Mouse (Mus musculus): ENCODE results near the gene Gpr27. TPM values are rescaled to one million over a fixed set of nuclear protein-coding genes. Genes with fewer than 3 reads are reported as not detected.

Gpr27 gene
- 10 to 100 TPM; 61.0 to 64.1 TPM for total RNA-seq (2021)

DNA sequence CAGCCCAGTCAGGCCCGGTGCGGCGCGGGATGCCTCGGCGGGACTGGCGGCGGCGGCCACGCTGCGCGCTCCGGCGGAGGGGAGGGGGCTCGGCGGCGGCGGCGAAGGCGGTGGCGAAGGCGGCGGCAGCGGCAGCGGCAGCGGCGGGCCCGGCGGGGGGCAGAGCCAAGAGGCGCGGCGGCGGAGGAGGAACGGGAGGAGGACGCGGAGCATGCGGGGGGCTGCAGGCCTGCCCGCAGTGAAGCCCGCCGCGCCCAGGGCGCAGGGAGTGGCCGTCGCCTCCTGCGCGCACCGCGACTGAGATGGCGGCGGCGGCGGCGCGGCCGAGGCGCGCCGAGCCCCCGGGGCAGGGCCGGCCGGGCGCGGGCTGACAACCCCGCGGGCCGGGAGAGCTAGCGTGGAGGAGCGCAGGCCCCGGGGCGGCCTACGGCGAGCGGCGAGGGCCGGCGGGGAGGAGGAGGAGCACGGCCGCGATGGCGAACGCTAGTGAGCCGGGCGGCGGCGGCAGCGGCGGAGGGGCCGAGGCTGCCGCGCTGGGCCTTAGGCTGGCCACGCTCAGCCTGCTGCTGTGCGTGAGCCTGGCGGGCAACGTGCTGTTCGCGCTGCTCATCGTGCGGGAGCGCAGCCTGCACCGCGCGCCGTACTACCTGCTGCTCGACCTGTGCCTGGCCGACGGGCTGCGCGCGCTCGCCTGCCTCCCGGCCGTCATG, at the start of gene Gpr27:
Gene Gpr27, plus strand, starts transcription at position 474 of the 710 bp plus-strand sequence.
- peak; percentile 54 to 57 for DNase-seq

DNA sequence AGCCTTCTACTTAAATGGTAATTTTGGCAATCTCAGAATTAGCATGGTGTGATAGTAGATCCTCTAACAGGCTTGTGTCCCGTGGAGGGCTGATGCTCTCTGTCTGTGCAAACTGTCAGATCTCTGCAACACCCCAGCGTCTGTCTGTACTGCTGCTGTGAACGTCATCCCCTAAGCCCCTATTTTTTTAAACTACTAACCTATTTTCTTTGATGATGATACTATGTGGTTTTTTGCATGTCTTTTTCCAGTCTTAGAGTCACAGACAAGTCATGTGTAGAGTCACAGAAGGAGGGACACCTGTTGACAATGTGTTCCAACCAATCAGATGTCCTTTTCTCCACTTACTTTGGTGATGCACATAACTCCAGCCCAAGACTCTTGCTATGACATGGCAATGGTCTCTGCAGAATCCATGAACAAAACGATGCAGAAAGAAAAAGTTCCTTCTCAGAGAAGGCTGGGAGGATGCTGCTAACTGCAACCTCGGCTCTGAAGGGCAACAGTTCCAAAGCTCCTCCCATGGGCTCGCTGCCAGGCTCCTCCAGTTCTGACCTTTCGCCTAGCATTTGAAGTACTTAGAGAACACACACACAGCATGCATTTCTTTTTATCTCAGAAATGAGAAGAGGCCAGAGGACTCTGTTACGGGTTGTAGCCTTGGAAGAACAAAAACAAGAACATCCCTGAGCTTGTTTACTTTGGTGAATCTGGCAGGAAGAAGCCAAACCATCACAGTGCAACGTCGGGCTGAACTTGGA, 48.9 kb upstream of the Gpr27 start:
- no peak for DNase-seq

DNA sequence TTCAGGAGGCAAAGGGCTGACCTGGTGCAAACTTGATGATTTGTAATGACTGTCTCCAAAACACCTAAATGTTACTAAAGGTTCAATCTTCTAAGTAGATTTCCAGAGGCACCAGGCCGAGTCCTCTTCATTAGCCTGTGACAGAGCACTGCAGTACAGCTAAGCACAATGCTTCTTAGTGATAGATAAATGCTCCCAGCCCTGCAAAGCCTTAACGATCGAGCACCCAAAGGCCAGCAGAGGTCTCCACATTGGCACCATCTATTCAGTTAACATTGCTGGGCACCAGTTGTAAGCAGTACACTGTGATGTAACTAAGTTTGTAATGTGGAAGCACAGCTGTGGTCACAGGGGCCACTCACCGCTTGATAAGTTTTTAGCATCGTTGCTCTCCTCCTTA, 48.1 kb upstream of the Gpr27 start:
- no peak for DNase-seq

DNA sequence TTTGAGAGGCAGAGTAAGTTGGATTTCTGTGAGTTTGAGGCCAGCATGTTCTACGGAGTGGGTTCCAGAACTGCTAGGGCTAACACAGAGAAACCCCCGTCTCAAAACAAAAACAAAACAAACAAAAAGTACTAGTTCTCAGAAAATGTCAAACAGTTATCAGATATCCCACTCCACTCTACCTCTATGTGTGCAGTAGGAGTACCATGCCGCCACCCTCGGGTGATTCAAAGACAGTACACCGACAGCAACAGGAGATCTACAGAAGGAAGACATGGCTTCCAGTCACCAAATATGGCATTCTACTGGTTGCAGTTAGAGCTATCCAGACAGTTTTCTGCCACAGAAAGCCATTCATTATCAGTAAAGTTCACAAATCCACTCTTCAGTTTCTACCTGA, 47.6 kb upstream of the Gpr27 start:
- no peak for DNase-seq

DNA sequence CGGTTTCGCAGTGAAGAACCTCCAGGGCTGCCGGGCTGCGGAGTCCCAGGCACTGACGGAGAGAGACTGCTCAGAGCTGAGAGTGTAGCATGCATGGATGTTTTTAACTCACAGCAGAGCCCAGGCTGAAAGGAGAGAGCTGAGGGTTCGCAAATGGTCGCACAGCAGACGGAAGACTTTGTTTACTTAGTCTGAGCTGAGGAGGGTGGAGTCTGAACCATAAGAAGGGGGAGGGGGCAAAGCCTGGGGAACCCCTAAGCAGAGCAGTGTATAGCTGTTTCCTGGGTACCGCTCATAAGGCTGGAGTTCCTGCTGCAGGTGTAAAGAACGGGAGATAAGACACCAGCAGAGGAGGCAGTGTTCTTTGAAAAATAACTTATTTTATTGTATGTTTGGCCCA, 46.1 kb upstream of the Gpr27 start:
- DNase-seq: no peak

DNA sequence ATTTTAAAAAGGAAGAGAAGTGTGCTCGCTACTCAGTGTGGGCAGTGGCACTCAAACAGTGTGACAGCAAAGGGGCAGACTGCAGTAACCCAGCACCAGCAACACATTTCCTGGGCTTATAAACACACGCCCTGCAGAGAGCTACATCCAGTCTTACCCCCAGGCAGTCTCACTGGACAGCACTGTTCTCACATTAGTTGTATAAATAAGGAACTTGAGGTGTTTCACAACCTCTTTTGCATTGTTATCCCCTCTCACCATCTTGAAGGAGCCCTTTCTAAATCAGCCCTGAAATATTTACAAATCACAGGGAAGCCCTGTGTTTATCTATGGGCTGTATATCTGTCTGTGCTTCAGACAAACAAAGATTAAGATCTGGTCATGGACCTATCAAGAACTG, 43.2 kb upstream of the Gpr27 start:
- no peak for DNase-seq

DNA sequence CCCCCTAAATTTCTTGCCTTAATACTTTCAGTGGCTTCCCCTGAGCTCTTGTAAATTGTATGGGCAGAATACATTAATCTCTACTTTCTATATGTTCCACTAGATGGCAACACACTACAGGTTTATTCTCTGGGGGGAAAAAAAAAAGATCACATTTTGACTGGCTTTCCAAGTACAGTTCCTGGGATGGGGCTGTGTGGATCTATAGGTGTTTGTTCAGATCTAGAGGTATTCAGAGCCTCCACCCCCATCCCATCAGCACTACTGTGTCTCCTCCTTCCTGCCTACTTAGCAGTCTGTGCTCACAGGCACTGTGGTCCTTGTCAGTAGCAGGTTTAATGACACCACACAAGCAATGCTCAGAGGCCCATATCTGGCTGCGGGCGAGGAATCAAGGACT, 40.1 kb upstream of the Gpr27 start:
- no peak for DNase-seq

DNA sequence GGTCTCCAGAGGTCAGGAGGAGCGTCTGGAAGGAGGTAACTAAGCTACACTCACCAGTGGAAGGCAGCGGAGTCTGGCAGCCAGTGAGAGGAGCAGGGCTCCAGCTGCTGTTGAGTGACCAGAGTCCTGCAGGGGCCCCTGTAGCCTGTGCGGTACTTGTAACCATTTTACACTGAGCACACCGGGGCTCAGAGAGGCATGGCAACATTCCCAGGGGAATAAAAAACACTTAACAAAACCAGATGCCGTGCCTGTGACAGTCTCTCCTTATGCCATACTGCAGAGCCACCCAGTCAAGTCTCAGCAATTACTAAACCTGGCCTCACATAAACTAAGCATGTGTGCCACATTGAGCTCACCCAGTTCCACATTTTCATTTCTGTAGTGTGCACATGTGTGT, 38.1 kb upstream of the Gpr27 start:
- DNase-seq: no peak

DNA sequence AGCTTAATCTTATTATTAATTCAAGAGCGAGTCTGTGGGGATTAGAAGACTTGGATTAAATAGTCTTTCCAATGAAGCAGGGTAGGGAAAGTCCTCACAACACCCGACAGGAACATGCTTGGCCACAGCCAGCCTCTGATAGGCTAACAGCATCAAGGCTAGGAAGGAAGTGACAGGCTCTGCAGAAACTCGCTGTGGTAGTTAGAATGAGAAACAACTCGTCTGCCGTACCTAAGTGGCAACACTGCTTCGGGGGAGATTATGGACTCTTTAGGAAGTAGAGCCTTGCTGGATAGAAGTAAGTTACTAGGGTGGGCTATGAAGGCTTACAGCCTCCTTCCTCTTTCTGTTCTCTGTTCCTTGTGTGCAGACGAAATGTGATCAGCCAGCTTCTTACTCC, 37.0 kb upstream of the Gpr27 start:
- DNase-seq: no peak

DNA sequence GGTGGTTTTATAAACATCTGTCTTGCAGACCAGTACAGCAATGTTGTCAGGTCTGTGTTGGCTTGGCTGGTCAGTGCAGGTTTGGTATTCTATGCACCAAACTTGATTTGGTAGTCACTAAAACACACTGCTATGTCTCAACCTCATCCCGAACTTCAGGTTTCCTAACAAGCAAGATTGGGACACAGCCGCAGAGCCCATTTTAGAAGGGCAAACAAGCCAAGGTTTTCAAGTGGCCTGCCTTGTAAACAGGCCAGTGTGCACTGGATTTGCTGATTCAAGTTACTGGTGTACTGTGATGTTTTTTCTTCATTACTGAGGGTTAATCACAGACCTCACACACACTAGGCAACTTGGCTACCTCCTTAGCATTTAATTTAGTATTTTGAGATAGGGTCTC, 36.4 kb upstream of the Gpr27 start:
- DNase-seq: no peak

DNA sequence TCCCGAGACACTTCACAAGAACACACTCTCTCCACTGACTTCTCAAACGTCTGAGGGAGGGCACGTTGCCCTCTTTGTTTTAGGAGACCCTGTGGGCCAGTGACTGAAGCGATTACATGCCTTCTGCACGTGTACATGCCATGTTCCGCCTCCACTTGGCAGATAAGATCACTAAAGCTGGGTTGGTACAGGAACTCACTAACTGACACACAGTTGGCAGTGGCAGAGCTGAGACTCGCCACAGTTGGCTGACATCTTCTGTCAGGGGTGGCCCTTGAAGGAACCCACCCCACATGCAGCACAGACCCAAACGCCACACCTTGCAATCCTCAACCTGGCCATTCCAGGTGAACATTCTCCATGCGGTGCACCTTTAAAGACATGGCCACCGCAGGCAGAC, 33.9 kb upstream of the Gpr27 start:
- no peak for DNase-seq

DNA sequence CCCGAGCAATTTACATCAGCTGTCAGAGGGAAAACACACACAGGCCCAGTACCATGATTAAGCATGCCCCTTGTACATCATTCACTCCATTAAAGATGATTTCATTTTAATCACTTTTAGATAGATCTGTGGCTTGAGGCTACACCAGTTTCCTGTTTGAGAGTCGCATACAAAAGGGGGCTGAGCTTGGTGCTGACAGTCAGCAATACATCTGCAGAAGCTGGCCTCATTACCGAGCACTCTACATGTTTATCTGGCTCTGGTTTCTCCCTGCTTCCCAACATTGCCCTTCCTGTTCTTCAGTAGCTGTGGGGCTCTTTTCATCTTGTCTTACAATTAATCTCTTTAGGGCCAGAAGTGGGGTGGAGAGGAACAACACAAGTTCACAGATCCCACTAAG, 32.0 kb upstream of the Gpr27 start:
- DNase-seq: no peak

DNA sequence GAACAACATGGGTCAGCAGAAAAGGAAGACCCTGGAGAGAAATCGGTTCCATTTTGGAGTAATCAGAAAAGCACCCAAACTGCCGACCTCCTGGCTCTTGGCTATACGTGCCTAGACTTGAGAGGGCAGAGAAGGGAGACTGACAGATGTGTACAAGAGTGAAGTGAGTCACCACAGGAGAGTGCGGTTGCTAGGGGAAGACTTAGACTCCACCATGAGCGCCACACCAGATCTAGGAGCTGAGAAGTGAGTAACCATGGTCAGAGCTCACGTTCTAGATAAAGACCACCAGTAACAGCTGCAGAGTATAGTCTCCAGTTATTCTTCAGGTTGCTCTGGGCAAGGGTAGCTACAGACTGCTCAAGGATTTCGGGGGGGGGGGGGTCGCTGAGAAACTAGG, 29.2 kb upstream of the Gpr27 start:
- no peak for DNase-seq

DNA sequence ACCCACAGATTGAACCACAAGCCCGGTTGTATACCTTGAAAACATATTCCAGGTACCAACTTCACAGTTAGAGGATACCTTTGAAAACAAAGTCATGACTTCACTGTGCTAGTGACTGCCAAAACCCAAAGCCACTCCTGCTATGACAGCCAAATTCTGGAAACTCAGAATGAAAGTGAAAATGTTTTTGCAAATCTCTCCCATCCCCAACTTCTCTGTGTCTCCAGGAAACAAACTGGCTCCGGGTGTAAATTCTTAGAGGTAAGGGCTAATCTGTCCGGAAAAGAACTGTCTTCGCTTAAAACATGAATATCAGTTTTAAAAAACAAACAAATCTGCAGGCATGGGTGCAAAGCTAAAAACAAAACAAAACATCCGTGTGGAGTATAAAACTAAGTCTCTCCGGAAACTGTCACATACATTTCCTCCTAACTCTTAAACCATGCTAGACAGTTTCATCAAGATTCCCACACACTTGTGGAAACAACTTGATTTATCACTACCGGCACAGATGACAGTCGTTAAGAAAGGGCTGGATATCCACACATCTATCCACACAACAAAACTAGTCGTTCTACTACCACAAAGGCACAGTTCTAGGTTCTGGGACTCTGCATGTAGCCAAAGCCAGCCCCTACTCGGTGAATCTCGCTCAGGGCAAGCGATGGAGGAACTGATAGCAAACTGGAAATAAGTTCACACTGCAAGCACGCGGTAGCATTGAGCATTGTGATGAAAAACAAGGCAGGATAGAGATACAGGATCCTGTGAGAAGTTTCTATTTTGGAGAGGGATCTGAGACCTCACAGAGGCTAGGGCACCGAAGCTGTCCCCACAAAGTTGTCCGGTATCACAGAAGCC, 26.8 kb upstream of the Gpr27 start:
- DNase-seq: no peak

DNA sequence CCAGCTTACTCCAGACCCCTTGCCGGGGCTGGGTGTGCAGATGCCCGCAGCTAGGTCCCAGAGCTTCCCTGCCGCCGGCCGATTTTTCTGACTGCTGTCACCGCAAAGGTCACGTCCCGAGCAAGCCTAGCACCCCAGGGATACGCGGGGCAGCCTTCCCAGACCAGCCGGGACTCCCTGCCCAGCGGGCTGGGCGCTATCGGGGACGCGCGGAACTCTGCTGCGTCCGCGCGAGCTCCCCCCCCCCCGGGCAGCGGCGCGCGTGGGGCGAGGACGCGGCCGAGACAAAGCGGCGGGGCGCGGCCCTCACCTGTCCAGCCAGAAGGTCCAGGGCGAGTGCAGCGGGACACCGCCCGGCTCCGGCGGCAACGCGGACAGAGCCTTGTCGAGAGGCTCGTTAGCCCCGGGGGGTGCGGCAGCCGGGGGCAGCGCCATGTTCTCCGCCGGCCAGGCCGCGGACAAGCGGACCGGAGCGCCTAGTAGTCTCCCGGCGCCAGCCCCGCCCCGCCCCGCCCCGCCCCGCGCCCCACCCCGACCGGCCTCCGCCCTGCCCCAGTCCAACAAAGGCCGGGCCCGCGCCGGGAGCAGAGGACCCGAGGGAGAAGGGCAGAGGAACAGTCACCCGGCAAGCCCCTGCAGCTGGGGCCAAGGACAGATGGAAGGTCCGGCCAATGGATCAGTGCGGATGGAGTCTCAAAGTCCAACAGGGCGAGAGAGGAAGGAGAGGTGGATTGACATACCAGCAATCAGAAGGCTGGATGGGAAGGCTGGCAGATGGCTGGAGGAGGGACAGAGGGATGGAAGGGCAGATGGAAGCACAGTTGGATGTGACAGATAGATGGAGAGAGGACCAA, 25.9 kb upstream of the Gpr27 start, which contains the start of the genes Eif4e3 and Gm20696:
Gene Eif4e3, minus strand, starts transcription at position 454 of the 854 bp plus-strand sequence.
Gene Gm20696, minus strand, starts transcription at position 480 of the 854 bp plus-strand sequence.
- DNase-seq: peak; percentile 49 to 51

DNA sequence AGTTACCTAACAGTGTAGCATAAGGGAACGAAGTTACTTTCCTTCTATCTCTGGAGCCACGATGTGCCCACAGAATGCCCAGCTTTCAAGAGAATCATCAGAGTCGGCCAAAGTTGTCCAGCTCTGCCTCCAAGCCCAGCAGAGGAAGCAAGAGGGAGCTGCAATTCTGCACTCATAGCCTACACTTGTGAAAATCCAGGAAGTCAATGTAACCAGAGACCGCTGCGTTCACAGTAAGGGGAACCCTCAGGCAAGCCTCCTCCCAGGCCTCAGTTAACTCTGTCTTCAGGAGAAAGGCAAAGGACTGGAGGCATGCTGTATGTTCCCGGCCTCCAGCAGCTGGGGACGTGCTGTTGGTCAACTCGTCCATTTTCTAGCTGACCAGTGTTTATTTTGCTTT, 25.2 kb upstream of the Gpr27 start:
- no peak for DNase-seq

DNA sequence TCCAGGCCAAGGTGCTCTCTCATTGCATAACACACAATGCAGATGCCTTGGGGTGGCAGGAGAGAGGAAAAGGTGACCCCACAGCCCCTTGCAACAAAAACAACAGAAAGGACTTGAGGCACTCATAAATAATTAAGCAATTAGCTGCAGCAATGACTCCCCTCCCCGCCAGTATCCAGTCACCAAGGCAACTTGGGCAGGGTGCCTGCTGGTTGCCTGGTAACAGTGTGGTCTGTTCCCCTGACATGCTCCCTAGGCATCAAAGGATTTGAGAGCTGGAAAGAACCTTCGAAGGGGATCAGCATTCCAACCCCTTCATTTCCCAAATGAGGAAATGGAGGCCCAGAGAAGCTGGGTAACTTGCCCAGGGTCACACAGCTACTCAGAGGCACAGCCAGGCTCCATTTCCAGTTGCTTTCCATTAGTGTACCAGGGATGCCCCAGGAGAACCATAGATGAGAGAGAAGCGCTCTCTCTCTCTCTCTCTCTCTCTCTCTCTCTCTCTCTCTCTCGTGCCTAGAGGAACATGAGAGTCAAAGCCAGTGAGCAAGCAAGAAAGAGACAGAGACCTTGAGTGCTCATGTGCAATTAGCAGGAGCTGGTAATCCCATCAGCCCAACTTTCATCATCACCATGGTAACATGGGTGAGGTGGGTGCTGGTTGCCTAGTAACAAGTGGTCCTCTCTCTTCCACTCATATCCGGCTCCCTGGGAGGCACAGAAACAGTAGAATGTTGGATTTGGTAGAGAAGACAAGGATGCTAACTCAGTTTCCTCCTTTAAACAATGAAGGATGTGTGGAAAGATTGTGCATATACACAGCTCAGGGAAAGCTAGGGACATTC, 22.8 kb upstream of the Gpr27 start:
- DNase-seq: peak; percentile 89 to 90

DNA sequence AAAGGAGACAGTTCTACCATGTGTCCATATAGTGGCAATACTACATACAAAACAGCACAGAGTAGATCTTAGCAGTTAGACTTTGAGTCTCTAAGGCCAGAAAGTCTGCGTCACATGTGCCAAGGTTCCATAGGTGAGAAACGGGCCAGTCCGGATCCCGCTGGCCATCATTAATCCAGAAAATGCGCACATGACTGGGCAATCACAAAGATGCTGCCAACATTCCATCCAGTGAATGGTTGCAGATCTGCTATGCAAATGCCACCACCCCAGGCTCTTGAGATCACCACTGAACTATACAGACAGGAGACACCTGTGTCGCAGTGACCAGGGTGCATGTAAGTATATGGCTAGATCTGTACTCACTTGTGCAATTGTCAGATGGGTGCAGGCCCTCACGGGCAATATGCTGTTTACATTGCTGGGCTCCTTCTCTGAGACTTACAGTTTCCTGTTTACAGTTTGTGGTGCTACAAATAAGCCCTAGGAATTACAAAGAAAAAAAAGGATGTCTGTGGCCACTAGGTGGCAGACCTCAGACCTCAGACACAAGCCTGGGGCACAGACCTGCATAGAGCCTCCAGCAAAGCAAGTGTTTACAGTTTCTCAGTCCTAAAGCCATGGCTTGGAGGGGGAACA, 21.9 kb upstream of the Gpr27 start:
- peak; percentile 42 for DNase-seq

DNA sequence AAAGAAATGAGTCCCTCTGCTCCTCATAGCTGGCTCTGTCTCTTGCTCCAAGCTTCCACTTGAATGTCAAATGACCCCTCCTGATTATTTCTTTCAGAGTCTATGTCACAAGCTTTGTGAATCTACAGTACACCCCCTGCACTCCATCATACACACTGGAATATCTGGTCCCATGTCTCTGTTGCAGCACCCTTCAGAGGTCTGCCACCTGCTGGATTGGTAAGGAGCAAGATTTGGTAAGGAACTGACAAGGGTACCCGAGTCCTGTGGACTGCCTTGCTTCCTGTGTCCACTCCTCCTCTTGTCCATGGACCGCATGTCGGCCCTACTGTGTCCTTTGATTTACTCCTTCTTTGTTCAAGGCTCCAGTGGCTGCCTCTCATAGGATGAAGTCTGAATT, 20.7 kb upstream of the Gpr27 start:
- DNase-seq: no peak

DNA sequence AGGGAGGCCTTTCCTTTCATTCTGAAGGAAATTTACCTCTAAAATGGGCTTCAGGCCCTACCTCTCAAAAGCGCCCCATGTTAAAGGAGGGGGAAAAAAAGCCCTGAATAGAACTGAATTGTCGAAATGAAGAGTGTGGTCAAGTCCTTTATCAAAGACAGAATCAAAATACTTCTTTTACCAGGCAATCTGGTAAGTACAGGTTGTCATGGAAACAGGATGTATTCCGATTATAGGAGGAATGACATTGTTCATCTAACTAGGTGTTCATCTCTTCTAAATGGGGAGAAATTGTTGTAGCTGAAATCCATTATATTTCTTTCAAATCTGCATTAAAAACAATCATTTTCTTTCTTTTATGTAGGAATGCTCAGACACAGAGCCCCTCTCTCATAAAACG, 18.0 kb upstream of the Gpr27 start:
- no peak for DNase-seq

DNA sequence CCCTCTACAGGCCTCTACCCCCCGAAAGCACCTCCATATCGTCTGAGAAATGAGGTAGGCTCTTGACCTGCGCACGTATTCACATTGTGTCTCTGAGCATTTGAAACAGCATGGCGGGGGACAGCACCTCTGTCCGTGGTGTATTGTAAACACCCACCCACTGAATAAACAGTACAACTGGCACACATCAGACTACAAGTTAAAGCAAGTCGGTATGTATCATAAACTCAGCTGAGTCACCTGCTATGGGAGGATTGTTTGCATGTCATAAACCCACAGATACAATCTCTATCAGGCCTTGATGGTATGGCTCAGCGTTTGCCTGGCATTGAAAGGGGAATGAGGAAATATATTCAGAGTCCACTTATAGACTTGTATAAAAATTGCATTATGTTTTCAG, 15.2 kb upstream of the Gpr27 start:
- DNase-seq: no peak

All from layer of hippocampus, postnatal 36 days (tissue).